Mouse (Mus musculus) left cerebral cortex, adult 18-20 months (tissue): ENCODE results near the gene Zbtb9. TPM values are rescaled to one million over a fixed set of nuclear protein-coding genes. Genes with fewer than 3 reads are reported as not detected.

Source experiments
- DNase-seq, 2 experiments: peaks; one replicate each; pipeline ENCODE4 v3.0.0; 2021 to 2022; ENCODE audit warnings: low spot score in 2 of 2, mixed read lengths in 1 of 2
- total RNA-seq, 2 experiments: library from RNA; stranded (reverse); gene quantifications; 2 replicates each; pipeline ENCODE4 v1.2.3; 2021

The Zbtb9 gene
- total RNA-seq, 2 experiments from 2014 or later, result 16.2 to 16.4 TPM

GRCm38 (mm10) chr17:27011167-27011566, 38.2 kb downstream of the Zbtb9 start:
- peak; percentile 43 to 45 for DNase-seq

DNA sequence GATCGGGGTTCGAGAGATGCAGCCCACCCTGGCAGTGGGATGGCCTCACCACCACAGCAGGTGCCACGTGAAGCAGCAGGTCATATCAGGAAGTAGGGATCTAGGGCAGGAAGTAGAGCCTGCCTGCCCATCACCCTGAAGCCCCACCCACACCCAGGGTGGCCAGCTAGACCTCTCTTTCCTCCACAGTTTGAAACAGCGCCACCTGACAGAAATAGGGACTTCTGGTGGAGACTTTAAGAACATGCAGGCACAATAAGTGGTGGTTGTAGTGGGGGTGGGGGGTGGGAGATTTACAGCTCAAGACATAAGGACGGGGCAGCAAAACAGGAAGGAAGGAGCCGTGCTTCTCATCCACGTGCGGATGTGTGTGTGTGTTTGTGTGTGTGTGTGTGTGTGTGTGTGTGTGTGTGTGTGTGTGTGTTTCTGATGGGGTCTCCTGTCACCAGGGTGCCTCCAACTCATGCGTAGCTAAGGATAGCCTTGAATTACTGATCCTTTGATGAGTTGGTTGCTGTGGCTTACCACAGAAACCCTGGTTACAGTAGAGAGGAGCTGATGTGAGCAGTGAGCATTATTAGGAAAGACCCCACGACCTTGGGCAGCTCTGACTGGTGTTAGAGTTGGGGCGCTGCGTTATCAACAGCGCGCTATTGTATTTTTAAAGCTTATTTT, 39.2 kb downstream of the Zbtb9 start:
- DNase-seq, result no peak

GRCm38 (mm10) chr17:27012909-27013308, 39.9 kb downstream of the Zbtb9 start:
- peak; percentile 43 to 55 for DNase-seq

DNA sequence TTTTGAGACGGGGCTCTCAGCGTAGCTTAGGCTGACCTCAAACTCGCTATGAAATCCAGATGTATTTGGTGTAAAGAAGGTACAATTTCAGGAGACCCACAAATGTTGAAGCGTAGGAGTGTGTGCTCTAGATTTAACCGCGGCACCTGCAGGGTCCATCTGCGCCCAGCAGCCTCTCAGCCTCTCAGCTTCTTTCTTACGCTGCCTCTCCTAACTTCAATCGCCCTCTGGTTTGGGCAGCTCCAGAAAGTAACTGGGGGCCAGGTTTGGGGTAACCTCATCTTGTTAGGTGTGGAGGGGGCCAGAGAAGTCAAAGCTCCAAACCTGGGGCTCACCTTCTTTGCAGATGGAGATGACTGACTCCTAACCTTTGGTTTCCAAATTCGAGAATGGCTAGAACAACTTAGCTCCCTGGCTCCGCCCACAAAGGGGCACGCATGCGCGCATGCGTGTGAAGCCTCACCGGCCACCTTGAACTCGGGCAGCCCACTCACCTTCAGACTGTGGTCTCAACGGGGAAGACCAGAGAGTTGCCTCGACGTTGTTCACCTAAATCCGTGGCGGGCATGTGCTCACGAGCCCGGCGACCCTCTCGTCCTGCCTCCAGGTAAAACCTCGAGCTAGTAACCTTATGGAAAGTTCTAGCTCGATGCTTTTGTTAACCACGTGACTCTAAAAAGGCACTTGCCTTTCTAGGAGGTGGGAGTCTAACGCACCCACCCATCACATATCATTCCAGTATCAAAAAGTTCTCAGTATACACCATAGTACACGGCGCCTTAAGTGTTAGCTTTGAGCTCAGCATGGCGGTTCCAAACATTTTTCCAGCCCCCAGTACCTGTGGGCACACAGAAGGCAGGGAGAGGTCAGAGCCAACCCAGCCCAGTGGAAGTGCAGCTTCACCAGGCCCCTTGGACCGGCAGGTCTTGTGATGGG, 44.9 kb downstream of the Zbtb9 start:
- DNase-seq, result peak; percentile 77 to 83

- peak; percentile 38 to 50 for DNase-seq
Measured at GRCm38 (mm10) chr17:27018555-27019196, 45.7 kb downstream of the Zbtb9 start.

DNA sequence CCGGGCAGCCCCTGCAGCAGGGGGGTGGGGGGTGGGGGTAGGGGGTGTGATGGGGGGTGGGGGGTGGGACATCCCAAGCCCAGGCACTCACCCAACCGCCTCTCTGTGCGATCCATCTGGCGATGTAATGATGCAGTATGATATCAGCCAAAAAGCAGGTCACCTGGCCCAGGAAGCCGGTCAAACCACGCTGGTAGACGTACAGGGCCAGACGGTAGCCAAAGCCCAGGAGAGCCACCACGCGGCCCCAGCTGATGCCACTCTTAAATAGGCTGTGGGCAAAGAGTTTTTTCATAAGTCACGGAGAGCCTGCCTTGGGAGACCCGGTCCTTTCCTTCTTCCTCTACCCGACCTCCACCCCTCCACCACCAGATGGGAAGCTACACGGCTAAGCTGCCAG, 48.1 kb downstream of the Zbtb9 start:
- no peak for DNase-seq

- DNase-seq, result no peak
Measured at GRCm38 (mm10) chr17:27021736-27022135, 48.8 kb downstream of the Zbtb9 start.

DNA sequence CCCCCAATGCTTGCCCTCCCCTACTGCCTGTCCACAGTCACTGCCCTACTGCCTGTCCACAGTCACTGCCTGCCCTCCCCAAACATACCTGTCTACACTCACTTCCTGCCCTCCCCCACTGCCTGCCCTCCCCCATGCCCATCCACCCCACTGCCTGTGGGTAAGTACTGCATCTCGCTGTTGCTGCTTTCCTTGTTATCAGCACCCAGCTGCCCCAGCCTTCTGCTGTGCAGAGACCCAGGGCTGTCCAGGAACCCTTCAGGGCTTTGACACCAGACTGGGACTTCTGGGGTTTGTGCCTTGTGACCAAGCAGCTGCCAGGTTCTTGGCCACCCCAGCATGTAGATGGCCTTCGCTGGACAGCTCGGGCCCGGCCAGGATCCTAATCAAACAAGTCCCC, 50.4 kb downstream of the Zbtb9 start:
- no peak for DNase-seq

DNA sequence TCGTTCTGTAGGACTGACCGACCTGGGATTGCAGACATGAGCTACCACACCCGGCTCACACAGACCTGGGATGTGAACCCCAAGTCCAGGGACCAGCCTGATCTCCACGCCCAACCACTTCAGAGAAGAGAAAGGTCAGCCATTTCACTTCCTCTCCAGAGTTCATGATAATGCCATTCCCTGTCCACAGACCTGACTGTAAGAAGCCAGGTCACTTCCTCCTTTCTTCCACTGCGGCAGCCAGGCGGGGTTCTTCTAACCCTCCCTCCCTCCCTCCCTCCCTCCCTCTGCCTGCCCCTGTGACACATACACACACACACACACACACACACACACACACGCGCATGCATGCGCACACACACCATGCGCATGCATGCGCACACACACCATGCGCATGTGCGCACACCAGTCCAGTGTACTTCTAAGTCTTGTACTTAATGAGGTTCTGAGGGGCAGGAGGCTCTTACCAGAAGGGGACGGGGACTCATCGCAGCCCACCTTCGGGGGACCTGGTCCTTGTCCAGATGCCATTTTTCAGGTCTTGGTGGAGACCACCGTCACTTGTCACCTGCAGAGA, 52.4 kb downstream of the Zbtb9 start:
- no peak for DNase-seq

DNA sequence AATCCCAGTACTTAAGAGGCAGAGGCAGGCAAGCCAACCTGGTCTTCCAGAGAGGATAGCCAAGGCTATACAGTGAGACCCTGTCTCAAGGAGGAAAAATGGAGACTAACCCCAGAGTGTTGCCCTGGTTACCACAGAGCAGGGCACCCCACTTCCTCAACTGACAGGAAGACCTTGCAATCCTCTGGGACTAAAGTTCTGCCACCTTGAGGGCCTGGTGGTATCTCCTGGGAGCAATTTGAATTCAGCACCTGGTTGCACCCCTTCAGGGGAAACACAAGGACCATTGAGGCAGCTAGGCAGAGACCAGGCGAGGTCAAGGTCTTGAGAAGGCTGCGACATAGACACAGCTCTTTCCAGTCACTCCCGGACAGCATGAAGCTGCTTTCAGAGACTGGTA, 53.0 kb downstream of the Zbtb9 start:
- no peak for DNase-seq

GRCm38 (mm10) chr17:27027460-27028283, 54.7 kb downstream of the Zbtb9 start:
- DNase-seq, result no peak

GRCm38 (mm10) chr17:27028284-27028795, 55.4 kb downstream of the Zbtb9 start:
- DNase-seq, result peak; percentile 89 to 91

GRCm38 (mm10) chr17:27028909-27029308, 55.9 kb downstream of the Zbtb9 start, which contains the start of gene Bak1:
Bak1 (minus strand) TSS chr17:27029009.
- DNase-seq, result no peak

- no peak for DNase-seq
Measured at GRCm38 (mm10) chr17:27029431-27029830, 56.5 kb downstream of the Zbtb9 start.

DNA sequence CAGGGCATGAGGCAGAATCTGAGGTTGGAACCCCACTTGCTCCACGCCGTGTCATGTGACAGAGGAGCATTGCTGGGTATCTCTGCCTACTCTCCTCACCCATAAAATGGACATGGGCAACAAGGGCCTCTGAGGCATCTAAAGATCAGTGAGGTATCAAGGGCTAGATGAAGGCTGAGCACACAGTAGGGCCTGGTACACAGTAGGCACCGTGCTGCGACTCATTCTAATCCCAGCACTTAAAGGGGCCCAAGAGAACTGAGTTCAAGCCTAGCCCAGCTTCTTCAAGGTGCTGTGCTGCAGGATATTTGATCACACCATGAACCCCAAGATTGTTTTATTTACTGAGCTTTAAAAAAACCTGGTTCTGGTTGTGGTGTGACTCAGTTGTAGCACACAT, 57.9 kb downstream of the Zbtb9 start:
- no peak for DNase-seq

GRCm38 (mm10) chr17:27032328-27032727, 59.4 kb downstream of the Zbtb9 start:
- no peak for DNase-seq

- DNase-seq, result peak; percentile 68 to 79
Measured at GRCm38 (mm10) chr17:27032869-27033268, 59.9 kb downstream of the Zbtb9 start.

- no peak for DNase-seq
Measured at GRCm38 (mm10) chr17:27036465-27036864, 63.5 kb downstream of the Zbtb9 start.

- DNase-seq, result no peak
Measured at GRCm38 (mm10) chr17:27038335-27039050, 65.5 kb downstream of the Zbtb9 start.
